Mouse (Mus musculus): ENCODE data around the gene Eva1c.

DNA sequence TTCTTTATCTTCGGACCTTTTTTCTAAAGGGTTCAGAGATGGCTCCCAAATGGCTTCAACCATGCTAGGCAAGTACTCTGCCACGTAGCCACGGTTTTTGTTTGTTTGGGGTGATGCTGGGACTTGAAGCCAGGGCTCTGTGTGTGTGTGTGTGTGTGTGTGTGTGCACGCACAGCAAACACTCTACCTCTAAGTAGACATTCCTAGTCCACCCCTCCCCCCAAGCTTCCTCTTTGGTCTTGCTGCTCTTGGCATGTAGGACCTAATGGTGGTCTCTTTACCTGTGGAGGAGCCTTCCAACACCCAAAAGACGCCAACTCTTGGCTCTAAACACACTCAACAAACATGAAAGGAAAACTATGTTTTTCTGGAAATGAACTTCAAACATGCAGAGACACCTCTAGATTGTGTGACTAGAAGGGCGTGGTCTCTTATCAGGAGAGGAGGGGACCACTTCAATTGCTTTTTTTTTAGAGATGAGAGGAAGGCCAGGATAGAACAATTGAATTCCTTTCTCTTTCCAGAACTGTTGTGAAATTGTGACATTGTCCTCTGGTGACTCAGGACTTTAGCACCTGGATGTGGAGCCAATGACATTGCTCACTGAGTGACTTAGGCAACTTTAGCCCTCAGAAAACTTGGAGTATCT is 30.2 kb downstream of the Eva1c start:
- TF ChIP-seq ZNF384 (IDR thresholded peaks at IDR 0.05; ENCODE audit: low read depth, low read length) (no peak), MAFK (IDR thresholded peaks at IDR 0.05; ENCODE audit: insufficient read depth, low read depth, low read length) (no peak), CHD2 (IDR thresholded peaks at IDR 0.05; ENCODE audit: low read depth, low read length) (no peak)

Measured in ES-E14 (cell line).